Mouse (Mus musculus) layer of hippocampus, adult 18-20 months (tissue): ENCODE data around the gene 4931428F04Rik. TPM values are rescaled to one million over a fixed set of nuclear protein-coding genes. Genes with fewer than 3 reads are reported as not detected.
"Not testable (repeated sequence)": the region's sequence is repeated elsewhere in the genome, so short reads cannot be mapped to it uniquely, and the experiment has no call there.

Experiments
- DNase-seq, 2 experiments: peaks; one replicate each; pipeline ENCODE4 v3.0.0; 2022; ENCODE audit warnings: low spot score in 2 of 2
- total RNA-seq, 2 experiments: library from RNA; stranded (reverse); gene quantifications; 2 replicates each; pipeline ENCODE4 v1.2.3; 2021

4931428F04Rik gene
- total RNA-seq, 2 experiments from 2014 or later, result 19.2 to 23.5 TPM

DNA sequence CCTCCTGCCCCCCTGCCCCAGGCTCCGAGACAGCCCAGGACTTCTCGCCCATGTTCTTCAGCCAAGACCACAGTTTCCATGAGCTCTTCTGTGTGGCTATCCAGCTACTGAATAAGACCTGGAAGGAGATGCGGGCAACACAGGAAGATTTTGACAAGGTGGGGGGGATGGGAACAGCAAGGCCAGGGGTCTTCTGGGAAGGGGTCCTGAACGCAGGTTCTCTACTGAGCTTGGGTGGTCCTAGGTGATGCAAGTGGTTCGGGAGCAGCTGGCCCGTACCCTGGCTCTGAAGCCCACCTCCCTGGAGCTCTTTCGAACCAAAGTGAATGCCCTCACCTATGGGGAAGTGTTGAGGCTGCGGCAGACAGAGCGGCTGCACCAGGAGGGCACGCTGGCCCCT lies 18.8 kb upstream of the 4931428F04Rik start:
- DNase-seq, result no peak

DNA sequence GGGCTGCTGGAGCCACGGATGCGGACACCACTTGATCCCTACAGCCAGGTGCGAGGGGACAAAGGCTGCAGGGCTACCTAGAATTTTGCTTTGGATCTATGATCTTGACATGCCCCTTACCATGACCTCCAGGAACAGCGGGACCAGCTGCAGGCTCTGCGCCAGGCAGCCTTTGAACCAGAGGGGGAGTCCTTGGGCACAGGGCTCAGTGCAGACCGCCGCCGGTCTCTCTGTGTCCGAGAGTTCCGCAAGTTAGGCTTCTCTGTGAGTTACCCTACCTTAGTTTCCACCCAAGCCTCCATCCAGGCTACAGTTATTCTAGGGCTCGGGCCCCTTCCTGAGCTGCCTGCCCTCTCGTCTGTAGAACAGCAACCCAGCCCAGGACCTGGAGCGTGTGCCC lies 18.0 kb upstream of the 4931428F04Rik start:
- DNase-seq, result no peak

DNA sequence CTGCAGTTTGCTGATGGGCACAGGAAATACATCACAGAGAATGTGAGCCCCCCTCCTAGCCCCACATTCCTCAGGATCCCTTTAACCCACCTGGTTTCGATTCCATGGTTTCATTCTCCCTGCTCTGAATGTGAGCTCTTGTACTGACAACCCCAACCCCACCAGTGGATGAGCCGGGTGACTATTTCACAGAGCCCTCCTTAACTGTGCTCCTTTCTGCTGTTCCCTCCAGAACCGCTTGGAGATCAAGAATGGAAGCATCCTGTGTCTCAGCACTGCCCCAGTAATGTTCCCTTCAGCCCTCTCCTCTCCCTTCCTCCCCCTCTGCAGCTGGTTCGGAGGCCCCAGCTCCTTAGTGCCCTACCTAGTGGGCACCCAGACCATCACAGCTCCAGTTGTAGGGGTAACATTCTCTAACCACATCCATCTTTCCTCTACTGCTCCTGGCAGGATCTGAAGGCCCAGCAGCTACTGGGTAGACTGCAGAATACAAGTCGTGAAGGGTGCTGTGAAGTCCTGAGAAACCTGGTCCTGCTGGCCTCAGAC lies 16.6 kb upstream of the 4931428F04Rik start:
- DNase-seq, result no peak

DNA sequence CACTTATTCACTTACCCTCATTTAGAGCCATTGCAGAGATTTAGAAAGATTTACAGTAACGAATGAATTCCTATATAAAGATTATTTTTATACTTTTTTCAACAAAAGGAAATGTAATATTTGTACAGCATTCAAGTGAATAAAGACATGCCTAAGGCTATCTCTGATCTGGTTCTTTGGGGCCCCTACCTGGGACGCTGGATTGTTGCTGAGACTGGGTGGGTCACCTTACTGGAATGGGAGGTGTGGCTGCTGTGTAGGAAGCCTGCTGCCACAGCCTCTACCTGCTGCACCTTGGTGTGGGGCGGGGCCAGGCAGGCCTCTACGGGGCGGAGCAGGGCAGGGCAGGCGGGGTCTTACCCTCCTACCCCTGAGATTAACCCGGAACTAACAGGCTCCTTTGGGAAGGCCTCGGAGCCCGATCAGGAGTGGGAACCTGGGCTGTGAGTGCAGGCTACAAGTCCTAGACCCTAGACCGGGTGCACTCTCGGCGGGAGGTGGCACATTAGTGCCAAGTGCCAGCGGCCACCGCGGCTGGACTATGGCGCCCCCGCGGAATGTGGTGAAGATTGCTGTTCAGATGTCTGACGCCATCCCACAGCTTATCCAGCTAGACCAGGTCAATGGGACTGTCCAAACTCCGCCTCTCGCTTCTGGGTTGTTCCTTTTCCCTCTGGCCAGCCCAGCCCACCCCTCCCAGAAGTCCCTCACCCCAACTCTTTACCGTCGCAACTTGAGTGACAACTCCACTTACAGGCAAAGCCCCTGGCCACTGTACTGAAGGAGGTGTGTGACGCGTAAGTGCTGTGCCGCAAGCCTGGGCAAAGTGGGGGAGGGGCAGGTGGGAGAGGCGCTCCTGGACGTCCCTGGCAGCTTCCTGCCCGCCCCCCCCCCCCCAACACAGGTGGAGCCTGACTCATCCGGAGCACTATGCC lies 15.8 kb upstream of the 4931428F04Rik start, which contains the start of gene Elmo3:
TSS of gene Elmo3 (plus strand) at position 391 of the 935 bp plus-strand sequence.
- DNase-seq, result peak; percentile 43 to 46

DNA sequence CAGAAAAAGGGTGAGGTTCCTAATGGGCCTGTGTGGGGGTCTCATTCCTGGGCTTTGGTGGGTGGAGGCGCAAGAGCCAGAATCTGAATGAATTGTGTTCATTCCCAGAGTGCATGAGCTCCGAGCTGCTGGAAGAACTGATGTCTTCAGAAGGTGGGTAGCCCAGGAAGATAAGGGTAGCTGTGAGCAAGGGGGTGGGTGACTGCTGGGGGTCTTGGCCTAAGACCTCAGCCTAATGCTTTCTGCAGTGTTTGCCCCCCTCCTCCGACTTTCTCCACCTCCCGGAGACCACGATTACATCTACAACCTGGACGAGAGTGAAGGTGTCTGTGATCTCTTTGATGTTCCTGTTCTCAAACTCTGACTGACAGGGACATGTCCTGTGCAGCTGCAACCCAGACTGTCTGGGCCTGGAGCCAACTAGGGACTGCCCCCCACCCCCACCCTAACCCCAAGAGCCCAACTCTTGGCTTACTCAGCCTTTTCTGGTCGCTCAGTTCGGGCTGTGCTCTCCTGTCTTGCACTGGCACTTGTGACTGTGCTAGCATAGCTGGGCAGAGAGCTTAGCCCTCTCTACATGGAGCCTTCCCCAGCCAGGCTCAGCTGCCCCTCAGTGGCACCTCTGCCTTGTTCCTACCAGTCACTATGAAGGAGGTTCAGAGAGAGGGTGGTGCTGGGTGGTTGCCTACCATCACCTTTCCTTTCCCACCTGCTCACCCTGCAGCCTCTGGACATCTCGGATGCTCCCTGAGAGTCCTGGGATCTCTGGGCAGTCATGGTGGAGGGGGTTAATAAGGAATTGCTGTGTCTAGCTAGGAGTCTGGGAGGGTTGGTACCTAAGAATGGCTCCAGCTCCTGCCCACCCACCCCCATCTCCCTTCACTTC lies 14.9 kb upstream of the 4931428F04Rik start:
- DNase-seq, result no peak

DNA sequence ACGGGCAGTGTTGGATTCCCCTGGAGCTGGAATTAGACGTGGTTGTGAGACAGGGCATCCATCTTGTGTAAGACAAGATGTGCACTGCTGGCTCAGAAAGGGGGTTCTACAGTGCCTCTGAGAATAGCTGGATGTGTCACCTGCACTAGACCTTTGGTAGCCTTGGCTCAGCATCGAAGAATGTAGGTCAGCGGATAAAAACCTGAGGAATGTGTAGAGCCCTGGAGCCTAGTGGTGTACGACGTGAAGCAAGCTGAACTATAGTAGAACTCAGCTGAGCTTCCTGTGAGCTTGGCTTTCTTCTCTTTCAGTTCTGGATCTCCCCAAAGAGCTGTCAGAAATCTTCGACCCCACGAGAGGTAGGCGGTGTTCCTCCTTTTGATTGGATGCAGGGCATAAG lies 14.2 kb upstream of the 4931428F04Rik start:
- no peak for DNase-seq

DNA sequence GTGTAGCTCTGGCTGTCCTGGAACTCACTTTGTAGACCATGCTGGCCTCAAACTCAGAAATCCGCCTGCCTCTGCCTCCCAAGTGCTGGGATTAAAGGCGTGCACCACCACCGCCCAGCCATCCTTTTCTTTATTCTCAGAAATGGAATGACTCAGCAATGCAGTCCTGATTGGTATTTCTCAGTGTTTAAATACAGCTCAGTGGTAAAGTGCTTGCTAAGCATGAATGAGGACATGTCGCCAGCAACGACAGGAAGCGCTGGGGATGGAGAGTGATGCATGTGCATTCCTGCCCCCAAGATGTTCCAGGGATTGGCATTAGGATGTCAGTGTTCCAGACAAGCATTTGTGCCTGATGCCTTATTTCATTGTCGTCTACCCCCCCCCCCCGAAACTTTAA lies 13.7 kb upstream of the 4931428F04Rik start:
- no peak for DNase-seq

DNA sequence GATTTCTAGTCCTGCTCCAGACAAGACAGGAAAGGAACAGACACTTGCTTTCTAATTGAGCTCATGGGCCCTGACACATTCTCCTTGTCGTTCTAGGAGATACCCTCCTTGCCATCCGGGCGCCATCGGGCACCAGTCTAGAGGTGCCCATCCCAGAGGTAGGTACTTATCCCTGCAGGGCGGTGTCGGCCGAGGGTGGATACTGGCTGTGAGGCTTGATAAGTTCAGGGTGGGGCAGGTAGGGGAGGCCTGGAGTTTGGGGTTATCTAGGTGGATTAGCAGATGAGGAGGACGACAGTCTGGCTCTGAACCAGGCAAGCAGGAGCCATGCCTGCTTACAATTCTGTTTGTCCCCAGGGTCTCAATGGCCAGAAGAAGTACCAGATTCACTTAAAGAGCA lies 10.3 kb upstream of the 4931428F04Rik start:
- DNase-seq, result no peak

DNA sequence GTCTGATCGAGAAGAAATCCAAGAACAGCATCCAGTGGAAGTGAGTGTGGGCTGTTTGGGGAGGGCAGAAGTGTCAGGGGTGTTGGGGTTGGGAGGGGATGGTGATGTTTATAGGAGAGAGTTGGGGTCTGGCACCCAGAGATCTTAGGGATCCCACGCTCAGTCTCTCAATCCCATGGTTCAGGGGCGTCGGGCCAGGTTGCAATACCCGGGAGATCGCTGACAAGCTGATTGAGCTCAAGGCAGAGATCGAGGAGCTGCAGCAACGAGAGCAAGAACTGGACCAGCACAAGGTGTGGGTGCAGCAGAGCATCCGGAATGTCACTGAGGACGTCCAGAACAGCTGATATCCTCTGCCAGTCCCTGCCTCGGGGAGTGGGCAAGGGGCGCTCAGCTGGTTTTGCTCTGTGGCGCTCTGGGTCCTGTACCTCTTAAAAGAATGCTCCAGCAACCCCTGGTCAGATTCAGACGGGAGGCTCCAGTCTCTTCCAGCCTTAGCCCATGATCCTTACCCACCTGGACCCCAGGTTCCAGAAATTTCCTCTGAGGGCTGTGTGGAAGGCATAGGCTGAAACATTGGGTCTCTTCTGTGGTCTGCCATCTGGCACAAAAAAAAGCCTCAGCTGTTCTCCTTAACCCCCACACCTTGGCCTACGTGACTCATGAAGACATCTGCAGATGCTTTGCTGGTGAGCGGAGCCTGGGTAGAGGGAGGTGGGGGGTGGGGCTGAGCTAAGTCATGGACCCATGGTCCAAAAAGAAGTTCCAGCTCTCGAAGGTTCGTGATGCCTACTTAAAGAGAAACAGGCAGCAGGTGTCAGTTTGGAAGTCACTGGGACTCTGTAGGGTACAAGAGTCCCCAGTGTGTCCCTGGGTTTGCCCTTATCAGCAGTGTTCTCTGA lies 8.9 kb upstream of the 4931428F04Rik start:
- no peak for DNase-seq

DNA sequence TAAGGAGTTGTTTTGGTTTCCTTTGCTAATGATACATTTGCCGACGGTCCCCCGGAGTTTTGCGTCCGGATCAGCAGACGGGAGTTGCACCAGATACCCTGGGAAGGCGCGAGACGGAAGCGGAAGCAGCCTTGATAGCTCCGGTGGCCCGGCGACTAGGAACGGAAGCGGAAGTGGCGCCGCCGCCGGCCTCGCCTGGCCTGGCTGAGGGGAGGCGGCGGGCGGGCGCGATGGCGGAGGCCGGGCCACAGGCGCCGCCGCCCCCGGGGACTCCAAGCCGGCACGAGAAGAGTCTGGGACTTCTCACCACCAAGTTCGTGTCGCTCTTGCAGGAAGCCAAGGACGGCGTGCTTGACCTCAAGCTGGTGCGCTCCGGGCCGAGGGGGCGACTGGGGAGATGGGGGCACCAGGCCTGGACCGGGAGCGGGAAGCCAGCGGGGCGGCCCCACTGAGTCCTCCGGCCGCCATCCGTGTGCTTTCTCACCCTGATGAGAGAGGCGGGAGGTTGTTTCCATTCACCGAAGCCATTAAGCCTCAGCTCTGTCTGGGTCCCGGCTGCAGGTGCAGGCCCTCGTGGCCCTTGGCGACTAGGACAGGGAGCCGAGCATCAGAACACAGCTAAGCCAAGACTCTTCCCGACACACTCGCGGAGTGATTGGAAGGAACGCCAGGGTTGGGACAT lies 8.0 kb upstream of the 4931428F04Rik start, which contains the start of gene E2f4:
TSS of gene E2f4 (plus strand) at position 153 of the 682 bp plus-strand sequence.
- peak; percentile 92 to 95 for DNase-seq

DNA sequence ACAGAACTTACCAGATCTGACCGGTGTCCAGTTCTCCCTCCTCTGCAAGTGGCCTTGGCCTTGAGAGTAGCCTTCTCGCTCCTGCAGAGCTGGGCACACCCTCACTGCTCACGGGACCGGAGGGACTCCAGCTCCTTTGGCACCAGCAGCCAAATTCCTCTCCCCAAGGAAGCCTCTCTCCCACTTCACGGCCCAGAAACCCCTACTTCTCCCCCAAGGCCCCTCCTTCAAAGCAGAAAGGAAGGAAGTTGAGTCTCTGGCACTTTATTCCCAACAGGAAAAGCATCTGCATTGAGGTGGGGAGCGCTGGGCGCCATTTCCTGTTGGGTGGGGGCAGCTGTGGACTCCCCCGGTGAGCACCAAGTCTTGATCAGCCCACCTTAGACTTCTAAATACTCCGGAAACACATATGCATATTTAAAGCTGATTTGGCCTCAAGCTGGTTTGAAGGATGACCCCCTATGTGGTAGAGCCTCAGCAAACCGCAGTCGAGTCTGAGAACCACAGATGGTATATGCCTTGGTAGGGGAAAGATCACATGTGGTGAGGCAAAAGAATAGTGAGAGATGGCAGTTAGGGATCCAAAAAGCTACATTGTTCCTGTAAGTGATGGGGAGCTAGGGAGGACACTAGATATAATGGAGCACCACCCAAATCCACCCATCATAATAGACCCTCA lies 6.4 kb upstream of the 4931428F04Rik start, which contains the start of gene Exoc3l:
TSS of gene Exoc3l (minus strand) at position 207 of the 679 bp plus-strand sequence.
- DNase-seq, result no peak

DNA sequence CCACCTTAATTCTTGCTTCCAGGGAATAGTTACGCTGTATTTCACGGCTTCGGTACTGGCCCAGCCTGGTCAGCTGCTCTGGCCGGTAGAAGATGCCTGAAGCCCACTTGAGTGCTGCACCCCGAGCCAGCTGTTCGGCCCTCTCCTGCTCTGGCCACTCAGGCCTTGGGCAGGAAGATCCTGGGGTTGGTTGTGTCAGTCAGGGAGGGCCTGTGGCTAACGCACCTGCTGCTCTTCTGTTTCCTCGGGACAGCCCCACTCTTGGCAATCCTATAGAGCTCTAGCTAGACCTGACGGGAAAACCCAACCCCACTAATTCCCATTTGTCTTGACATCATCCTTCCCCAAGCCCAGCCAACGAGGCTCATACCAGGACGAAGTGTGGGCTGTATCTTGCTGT lies 5.6 kb upstream of the 4931428F04Rik start:
- no peak for DNase-seq

DNA sequence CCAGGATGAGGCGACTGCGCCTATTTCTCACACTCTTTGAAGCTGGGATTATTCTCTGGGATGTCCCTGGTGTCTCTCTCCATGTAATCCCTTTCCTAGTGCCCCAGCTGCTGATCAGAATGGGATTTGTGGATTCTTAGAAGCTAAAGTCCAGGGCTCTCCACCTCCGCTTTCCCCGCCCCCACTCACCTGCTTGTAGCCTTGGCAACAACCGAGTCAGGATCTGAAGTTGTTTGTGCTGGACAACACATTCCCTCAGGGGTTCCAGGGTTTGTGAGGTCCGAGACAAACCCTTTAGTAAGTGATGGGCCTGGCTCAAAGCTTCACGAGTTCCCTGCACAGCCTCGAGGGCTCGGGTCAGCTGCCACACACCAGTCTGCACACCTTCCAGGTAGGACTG lies 5.1 kb upstream of the 4931428F04Rik start:
- DNase-seq, result no peak

DNA sequence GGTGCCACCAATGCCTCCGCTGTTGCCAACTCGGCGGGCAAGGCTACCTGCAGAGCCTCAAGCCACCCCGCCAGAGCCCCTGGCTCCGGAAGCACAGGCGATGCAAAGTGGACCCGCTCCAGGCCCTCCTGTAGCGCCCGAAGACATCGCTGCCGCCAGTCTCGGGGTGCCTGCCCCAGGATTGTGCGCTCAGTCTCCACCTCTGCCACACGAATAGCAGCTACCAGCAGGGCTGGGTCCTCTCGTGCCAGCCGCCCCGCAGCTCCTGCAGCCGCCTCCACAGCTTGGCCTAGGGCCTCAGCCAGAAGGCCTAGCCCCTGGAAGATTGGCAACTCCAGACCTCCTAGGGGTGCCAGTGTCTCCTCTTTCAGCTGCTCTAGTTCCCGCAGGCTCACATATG lies 3.7 kb upstream of the 4931428F04Rik start:
- no peak for DNase-seq

DNA sequence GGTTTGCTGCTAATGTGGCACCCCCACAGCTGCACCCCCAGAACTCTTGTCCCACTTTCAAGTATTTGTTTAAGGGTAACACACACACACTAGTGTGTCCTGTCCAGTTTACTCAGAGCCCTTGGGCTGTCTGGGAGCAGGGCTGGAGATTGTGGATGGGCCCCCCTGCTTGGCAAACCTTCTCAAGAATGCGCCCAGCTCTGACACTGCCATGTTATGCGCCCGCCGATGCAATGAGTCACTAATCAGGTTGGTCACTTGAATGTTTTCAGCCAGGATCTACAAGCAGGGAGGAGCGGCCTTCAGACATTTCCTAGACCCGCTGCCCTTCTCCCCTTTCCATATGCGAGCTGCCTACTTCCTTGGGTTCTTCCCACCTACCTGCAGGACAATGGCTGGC lies 2.8 kb upstream of the 4931428F04Rik start:
- DNase-seq, result no peak

DNA sequence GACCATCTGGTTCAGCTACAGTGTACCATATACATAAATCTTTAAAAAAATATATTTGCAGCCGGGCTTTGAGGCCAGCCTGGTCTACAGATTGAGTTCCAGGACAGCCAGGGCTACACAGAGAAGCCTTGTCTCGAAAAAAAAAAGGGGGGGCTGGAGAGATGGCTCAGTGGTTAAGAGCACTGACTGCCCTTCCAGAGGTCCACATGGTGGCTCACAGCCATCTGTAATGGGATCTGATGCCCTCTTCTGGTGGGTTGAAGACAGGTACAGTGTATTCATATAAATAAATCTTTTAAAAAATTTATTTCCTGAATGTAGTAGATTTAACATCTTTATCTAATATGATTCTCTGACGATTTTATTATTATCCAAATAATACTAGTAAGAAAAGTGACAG lies 2.1 kb upstream of the 4931428F04Rik start:
- DNase-seq, result not testable (repeated sequence)

DNA sequence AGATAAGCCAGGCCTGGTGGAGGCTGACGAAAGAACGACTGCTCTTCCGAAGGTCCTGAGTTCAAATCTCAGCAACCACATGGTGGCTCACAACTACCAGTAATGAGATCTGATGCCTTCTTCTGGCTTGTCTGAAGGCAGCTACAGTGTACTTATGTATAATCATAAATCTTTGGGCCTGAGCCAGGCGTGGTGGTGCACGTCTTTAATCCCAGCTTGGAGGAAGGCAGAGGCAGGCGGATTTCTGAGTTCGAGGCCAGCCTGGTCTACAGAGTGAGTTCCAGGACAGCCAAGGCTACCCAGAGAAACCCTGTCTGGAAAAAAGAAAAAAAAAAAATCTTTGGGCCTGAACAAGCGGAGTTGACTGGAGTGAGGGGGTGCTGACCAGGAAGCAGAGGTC lies 1.7 kb upstream of the 4931428F04Rik start:
- DNase-seq, result not testable (repeated sequence)

DNA sequence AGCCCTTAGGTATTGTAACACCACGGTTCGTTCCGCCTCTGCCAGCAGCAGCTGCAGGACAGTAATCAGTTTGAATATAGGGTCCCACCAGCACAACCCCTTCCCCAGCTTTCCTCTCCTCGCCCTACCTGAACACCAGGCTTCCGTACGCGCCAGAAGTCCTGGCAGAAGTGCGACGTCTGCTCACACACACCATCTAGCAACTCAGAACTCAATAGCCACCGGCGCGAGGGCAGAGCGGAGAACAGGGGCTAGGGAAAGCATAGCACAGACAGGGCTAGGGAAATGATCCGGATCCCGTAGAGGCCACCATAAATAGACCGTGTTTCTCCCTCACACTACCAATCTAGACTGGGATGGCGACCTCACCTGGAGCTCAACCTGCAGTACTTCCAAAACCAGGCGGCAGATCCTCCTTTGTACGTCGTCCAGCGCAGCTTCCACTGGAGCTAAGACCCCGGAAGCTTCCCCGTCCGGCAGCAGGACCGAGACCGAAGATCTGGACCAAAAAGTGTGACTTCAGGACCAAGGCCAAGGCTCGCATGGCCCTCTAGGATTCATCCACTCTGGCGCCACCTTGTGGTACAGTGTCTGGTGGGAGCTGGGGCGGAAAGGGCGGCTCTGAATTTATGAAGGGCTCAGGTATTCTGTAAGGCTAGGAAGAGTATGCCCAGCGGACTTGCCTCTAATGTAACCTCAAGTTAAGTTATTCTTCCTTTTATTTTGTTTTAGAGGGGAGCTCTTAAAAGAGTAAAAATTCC lies 1.1 kb upstream of the 4931428F04Rik start:
- peak; percentile 59 to 79 for DNase-seq
